Mouse (Mus musculus) urinary bladder, postnatal 36 days (tissue): ENCODE measurements around the gene Fam71a.

Experiments
- DNase-seq, 2 experiments: peaks; one replicate each; pipeline ENCODE4 v3.0.0; 2022; ENCODE audit warnings: low spot score in 2 of 2, mixed read lengths in 1 of 2

The Fam71a gene

GRCm38 (mm10) chr1:191164717-191165116, at the start of gene Fam71a:
TSS of gene Fam71a (minus strand) at chr1:191164817.
- no peak for DNase-seq

- DNase-seq, result no peak
These were observed 46.5 kb upstream of the Fam71a start for GRCm38 (mm10) chr1:191211096-191211495.

GRCm38 (mm10) chr1:191205791-191206190, 41.2 kb upstream of the Fam71a start:
- DNase-seq, result no peak

GRCm38 (mm10) chr1:191204876-191205275, 40.3 kb upstream of the Fam71a start:
- no peak for DNase-seq

GRCm38 (mm10) chr1:191203496-191203895, 38.9 kb upstream of the Fam71a start:
- DNase-seq, result no peak

GRCm38 (mm10) chr1:191202208-191202952, 37.8 kb upstream of the Fam71a start:
- no peak for DNase-seq

- DNase-seq, result peak in 1 of 2 experiments; percentile 42
These were observed 36.4 kb upstream of the Fam71a start for GRCm38 (mm10) chr1:191200816-191201602.

- no peak for DNase-seq
These were observed 33.3 kb upstream of the Fam71a start for GRCm38 (mm10) chr1:191197916-191198315.

GRCm38 (mm10) chr1:191196016-191196415, 31.4 kb upstream of the Fam71a start:
- DNase-seq, result no peak

GRCm38 (mm10) chr1:191193657-191194424, 29.2 kb upstream of the Fam71a start:
- DNase-seq, result peak in 1 of 2 experiments; percentile 31

- no peak for DNase-seq
These were observed 28.1 kb upstream of the Fam71a start for GRCm38 (mm10) chr1:191192751-191193150.

GRCm38 (mm10) chr1:191192213-191192612, 27.6 kb upstream of the Fam71a start:
- DNase-seq, result no peak

- DNase-seq, result no peak
These were observed 25.2 kb upstream of the Fam71a start for GRCm38 (mm10) chr1:191189671-191190372.

- DNase-seq, result peak; percentile 64 to 75
These were observed 21.8 kb upstream of the Fam71a start for GRCm38 (mm10) chr1:191186386-191186770.

GRCm38 (mm10) chr1:191185761-191186385, 21.3 kb upstream of the Fam71a start:
- peak; percentile 38 to 46 for DNase-seq

- DNase-seq, result peak; percentile 67 to 74
These were observed 20.2 kb upstream of the Fam71a start for GRCm38 (mm10) chr1:191184841-191185251.

- peak in 1 of 2 experiments; percentile 29 for DNase-seq
These were observed 19.6 kb upstream of the Fam71a start for GRCm38 (mm10) chr1:191184066-191184815.

- peak; percentile 97 to 100 for DNase-seq
These were observed 18.8 kb upstream of the Fam71a start for GRCm38 (mm10) chr1:191183163-191184065.
